Mouse (Mus musculus) adrenal gland, postnatal 10 days (tissue): Measurements from ENCODE around the gene Fgfr2. TPM values are rescaled to one million over a fixed set of nuclear protein-coding genes. Genes with fewer than 3 reads are reported as not detected.

Experiments used
- DNase-seq: peaks from one replicate; pipeline ENCODE4 v3.0.0; 2021; ENCODE audit warnings: mixed read lengths
- long read RNA-seq, 2 experiments: library from polyadenylated mRNA; stranded (forward); transcript quantifications; one replicate each; pipeline ENCODE4 v2.0.0; 2021
- total RNA-seq, 2 experiments: library from RNA; stranded (reverse); gene quantifications; 2 replicates each; pipeline ENCODE4 v1.2.3; 2021

Gene Fgfr2
- 100 to 1,000 TPM; 128 to 169 TPM for total RNA-seq
- long read RNA-seq, experiment 1, transcript Fgfr2-215 (18 exons, 3,323 nt) = major isoform, 7 of 155 reads
- long read RNA-seq, experiment 1, partial matches to known transcripts = 29 of 155 reads
- long read RNA-seq, experiment 1, other reads (novel, unspliced or antisense) = 118 of 155 reads
- long read RNA-seq, experiment 2, partial matches to known transcripts = 15 of 82 reads
- long read RNA-seq, experiment 2, other reads (novel, unspliced or antisense) = 64 of 82 reads

DNA sequence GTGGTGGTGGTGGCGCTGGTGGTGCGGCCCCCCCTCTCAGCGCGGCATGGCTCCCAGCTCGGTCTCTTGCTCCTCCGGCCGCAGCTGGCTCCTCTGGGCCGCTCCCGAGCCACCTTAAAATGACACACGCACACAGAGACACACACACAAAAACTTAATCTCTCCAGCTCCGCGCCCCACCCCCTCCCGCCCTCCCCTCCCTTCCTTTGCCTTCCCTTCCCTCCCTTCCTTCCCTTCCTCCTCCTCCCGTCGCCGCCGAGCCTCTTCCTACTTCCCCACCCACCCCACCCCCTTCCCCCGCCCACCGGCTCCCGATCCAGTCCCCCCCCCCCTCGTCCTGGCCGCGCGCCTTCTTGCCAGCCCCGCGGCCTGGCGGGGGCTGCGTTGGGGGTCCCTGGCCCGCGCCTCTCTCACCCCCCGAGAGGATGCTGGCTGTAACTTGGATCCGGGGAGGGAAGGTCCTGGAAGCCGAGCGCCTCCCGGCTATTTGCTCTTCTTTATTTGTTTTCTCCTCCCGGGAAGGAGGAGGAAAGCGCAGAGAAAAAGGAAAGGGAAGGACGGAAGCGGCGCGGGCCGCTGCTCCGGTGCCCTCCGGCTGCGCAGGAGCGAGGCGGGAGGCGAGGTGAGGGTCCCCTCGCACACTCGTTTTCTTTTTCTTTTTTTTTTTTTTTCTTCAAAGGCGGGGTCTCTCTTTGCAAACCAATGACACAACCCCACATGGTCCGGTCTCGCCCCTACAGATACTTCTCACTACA, at the start of gene Fgfr2:
TSS of gene Fgfr2 (minus strand) at position 107 of the 755 bp plus-strand sequence.
- DNase-seq = peak; percentile 83

DNA sequence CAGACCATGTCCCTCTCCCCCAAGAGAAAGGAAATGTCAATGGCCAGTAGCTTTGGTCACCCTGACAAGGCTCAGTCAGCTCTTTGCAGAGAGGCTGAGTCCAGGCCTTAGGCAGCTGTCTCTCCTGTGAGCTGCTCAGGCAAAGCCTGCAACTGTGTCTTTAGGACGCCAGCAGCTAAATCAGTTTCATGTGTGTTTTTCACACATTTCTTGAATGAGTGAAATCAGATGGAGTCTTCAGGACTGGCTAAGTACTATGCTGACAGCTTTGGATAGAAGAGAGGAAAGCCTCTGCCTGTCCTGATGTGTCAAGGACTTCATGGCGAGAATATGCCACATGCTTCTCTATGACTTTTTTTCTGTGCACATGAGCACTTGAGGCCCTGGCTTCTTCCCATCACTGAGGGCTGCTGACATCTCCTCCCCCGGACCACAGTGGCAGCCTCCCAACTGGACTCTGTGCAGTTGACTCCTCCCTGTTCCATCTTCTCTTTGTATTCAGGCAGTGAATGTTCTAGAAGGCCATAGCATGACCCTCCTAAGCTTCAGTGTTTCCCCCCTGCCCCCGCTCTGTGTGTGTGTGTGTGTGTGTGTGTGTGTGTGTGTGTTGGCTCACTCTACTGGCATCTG, 48.4 kb upstream of the Fgfr2 start:
- DNase-seq = no peak

DNA sequence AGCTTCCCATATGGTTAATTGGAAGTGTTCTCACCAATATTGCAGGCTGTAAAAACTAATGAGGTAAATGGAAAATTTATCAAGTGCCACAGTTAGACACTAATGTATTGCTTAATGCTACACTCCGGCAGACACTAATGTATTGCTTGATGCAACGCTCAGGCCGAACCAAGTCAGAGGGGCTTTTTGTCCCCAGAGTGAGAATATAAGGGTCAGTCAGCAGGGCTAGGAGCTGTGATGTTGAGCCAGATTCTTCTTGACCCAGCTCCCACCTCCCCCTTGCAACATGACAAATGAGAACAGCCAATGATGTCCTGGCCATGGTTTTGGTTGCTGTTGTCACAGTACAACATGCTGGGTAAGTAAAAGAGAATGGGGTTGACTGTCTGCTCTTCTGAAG, 45.8 kb upstream of the Fgfr2 start:
- DNase-seq = no peak

- no peak for DNase-seq
Observed at GRCm38 (mm10) chr7:133167903-133168302, 44.8 kb upstream of the Fgfr2 start.

DNA sequence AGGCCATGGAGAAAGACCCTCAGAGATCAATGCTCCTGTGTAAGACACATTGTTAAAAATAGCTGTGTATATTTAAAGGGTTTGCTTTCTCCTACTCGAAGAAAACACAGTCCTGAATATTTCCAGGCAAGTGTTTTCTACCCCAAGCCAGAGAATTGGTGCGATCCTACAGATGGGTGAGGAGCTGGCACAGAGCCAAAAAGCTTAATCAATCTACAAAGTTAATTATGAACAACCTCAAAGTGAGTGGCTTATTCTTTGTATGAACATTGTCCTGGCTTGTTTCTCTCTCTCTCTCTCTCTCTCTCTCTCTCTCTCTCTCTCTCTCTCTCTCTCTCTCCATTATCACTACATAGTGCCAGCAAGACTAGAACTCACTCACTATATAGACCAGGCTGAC, 41.6 kb upstream of the Fgfr2 start:
- DNase-seq = no peak

DNA sequence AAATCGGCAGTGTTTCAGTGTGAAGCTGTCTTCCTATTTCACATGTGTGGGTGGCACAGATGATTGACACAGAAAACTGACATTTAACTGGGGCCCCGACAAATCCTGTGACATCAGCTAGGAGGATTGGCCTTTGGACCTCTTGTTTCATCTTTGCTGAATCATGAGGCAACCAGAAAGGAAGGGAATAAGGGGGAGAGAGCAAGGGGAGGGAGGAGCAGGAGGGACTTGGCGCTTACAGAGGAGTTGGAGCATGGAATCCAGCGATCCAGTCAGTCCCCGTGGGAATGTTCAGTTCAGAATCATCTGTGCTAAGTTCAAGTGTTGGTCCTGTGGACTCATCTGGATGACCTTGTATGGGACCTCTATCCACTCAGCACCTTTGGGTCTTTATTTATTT, 39.9 kb upstream of the Fgfr2 start:
- DNase-seq = no peak

DNA sequence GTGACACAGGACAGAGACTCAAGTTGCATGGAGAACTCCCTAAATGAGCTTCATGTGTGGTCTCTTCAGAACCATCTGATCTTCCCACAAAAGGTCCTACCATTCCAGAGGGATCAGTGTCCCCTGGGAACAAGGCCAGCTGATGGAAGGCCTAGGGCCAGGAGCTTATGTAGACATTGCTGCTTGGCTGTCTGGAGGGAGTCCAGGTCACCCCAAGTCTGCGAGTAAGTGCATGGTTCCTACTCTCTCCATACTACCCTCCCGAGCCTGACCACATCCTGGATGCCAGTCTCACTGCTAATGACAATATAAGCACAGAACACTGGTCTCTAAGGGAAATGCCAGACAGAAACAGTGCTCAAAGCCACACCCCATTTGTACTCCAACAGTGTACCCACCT, 39.0 kb upstream of the Fgfr2 start:
- DNase-seq = no peak

- DNase-seq = no peak
Observed at GRCm38 (mm10) chr7:133161362-133162080, 38.4 kb upstream of the Fgfr2 start.

DNA sequence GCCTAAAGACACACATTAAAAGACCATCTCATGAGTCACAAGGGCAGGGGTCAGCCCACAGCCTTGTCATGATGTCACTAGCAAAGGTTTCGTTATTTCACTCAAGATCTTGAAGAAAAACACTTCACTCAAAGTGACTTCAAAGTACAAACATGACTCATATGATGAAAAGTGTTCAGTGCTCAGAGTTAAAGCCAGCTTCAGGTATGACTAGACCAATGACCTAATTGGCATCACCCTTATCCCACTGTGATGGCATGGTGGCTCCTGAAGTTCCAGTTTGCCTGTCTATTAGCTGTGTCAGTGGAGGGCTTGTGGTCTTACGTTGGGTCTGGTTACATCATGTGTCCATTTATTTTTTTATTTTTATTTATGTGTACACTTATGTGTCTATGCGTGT, 36.4 kb upstream of the Fgfr2 start:
- no peak for DNase-seq

DNA sequence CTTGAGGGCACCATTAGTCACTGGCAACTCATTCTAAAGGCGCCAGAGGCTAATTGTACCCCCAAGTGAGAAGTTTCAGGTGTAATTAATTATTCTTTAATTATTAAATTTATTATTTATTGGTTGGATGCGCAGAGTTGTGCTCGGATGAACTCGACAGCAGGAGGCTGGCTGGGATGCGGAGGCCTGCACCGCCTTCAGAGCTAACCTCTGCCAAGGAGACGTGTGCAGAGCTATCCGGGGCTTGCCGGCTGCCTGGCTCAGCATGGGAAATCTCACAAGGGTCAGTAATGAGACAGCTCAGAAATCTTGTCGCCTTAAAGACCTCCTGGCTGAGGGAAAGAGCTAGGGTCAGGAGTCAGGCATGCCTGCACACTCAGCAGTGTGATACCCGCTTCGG, 32.5 kb upstream of the Fgfr2 start:
- DNase-seq = no peak

- DNase-seq = no peak
Observed at GRCm38 (mm10) chr7:133154846-133155245, 31.7 kb upstream of the Fgfr2 start.

GRCm38 (mm10) chr7:133139689-133140336, 16.7 kb upstream of the Fgfr2 start:
- no peak for DNase-seq

- no peak for DNase-seq
Observed at GRCm38 (mm10) chr7:133133552-133133951, 10.4 kb upstream of the Fgfr2 start.

DNA sequence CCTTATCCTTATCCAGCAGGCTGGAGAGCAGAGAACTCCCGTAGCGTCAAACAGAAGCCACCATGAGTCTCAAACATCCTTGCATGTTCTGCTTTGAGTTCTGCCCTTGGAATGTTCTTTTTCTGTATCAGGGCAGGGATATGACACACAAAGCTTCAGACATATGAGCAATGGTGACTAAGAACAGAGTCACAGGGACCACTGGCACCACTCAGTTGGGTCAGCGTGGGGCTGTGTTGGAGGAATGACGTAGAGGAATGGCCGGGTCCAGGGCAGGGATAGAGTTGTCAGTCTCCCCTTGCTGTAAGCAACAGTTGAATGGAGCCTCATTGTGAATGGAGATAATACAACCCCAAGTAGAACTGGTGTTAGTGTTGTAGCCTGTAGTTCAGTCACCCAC, 9.6 kb upstream of the Fgfr2 start:
- DNase-seq = no peak

DNA sequence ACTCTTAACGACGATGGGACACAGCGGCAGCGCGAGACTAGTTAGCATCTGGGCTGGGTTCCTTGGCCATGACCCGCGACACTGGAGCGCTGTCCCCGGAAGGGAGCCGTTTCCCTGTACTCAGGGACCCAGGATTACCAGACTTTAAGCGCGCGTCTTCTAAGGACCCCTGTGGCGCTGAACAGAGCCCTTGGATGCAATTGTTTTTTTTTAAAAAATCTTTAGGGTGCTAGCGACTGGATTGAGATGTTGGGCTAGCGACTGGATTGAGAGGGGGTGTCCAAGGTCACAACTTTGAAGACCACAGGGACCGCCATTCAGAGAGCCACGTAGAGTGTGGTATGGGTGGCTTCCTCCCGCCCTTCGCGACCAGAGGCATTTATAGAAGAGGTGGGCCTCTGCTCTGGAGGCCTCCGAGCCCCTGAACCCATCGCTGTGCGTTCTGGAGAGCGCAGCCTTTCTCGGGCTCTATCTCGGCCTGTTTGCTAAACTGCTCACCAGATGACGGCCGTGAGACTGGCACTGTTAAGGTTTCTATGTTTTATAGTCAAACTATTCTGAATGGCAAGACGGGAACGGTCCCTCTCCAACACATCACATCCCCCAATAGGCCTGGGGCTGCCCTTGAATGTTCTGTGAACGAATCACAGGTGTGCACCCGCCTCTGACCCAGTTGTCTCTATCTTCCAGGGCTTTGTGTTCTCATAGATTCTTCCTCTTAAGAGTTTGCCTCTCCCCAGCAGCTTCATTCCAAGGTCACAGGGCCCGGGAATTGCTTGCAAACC, 1.7 kb upstream of the Fgfr2 start:
- DNase-seq = peak; percentile 52

- peak; percentile 91 for DNase-seq
Observed at GRCm38 (mm10) chr7:133123999-133124700, 1.0 kb upstream of the Fgfr2 start, which contains the start of gene Ctbp2. Gene Ctbp2 (minus strand): TSS chr7:133124354.

DNA sequence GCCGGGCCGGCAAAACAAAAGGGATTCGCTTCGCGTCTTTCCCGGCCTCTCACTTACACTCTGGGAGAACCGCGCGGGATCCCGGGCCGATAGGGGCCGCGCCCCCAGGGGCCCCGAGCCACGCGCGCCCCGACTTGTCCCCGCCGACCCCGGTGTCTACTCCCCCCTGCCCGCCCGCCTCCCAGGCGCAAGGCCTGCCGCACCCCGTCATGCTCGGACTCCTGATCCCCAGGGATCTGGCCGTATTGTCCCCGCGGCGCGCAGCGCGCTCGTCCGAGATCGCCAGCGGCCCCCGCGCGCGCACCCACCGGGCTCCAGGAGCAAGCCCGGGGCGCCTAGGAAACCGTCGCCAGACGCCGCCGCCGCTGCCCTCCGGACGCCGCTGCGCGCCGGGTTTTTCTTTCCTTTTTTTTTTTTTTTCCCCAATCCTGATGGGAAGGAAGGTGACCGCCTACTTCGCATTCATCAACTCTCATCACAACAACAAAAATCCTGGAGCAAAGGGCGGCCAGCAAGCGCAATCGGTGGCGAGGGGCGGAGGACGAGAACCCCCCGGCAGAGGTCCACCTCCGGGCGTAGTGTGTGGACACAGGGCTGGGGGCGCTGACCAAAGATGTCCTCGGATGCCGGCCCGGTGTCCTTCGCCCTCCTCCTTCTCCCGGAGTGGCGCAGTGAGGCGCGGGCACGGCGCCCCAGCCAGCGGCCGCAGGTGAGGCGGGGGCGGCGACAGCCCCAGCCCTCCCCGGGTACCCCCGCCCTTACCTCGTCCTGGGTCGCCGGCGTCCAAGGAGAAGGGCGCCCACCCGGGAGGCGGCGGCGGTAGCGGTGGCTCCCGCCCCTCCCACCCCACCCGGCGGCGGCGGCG, 539 bp downstream of the Fgfr2 start:
- DNase-seq = no peak

GRCm38 (mm10) chr7:133121661-133122378, 1.3 kb downstream of the Fgfr2 start:
- peak; percentile 73 for DNase-seq

DNA sequence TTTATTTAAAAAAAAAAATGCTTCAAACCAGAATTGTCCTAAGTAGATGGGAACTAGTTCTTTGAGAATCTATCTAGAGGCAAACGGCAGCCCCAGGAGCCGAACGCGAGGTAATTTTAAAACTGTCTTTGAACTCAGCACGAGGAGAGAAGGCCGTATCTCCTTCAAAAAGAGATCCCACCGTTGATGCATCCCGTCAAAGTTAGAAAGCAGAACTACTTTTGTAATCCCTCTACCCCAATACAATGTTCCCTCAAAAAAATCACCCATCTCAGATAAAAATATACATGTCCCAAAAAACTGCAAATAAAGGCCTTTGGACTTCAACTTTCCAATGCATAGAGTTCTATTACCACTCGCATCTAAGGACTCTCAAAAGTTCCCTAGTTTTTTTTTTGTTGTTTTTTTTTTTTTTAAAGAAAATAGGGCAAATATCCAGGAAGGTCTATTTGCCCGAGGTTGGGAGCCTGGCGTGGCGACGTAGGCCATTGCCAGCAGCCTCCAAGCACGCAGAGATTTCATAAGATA, 2.0 kb downstream of the Fgfr2 start:
- DNase-seq = no peak
